Mouse (Mus musculus) embryo, embryonic 10 days (tissue): ENCODE data around the gene Clmp.
"Not testable (repeated sequence)": the region's sequence is repeated elsewhere in the genome, so short reads cannot be mapped to it uniquely, and the experiment has no call there.

ENCODE experiments used
- DNase-seq: peaks from one replicate; pipeline ENCODE4 v3.0.0-alpha.2; 2015; ENCODE audit warnings: low spot score

The Clmp gene

GRCm38 (mm10) chr9:40731591-40732048 is 45.9 kb downstream of the Clmp start:
- peak; percentile 62 for DNase-seq

GRCm38 (mm10) chr9:40732302-40732701 is 46.5 kb downstream of the Clmp start:
- DNase-seq: no peak

GRCm38 (mm10) chr9:40737117-40737516 is 51.4 kb downstream of the Clmp start:
- no peak for DNase-seq

- no peak for DNase-seq
Measured at GRCm38 (mm10) chr9:40743525-40744034, 57.8 kb downstream of the Clmp start.

GRCm38 (mm10) chr9:40744233-40744632 is 58.5 kb downstream of the Clmp start:
- no peak for DNase-seq

- no peak for DNase-seq
Measured at GRCm38 (mm10) chr9:40746796-40747195, 61.0 kb downstream of the Clmp start.

GRCm38 (mm10) chr9:40747249-40747648 is 61.5 kb downstream of the Clmp start:
- DNase-seq: no peak

- peak; percentile 72 for DNase-seq
Measured at GRCm38 (mm10) chr9:40749832-40750620, 64.3 kb downstream of the Clmp start.

GRCm38 (mm10) chr9:40751749-40752148 is 66.0 kb downstream of the Clmp start:
- peak; percentile 47 for DNase-seq

- DNase-seq: peak; percentile 89
Measured at GRCm38 (mm10) chr9:40756401-40756800, 70.6 kb downstream of the Clmp start.

GRCm38 (mm10) chr9:40757105-40757626 is 71.4 kb downstream of the Clmp start:
- DNase-seq: peak; percentile 81

- peak; percentile 87 for DNase-seq
Measured at GRCm38 (mm10) chr9:40757685-40758270, 72.0 kb downstream of the Clmp start.

GRCm38 (mm10) chr9:40762354-40762753 is 76.6 kb downstream of the Clmp start:
- no peak for DNase-seq

- no peak for DNase-seq
Measured at GRCm38 (mm10) chr9:40764887-40765580, 79.3 kb downstream of the Clmp start.

- DNase-seq: no peak
Measured at GRCm38 (mm10) chr9:40765581-40765940, 79.8 kb downstream of the Clmp start.

GRCm38 (mm10) chr9:40766058-40766605 is 80.4 kb downstream of the Clmp start:
- no peak for DNase-seq

- DNase-seq: no peak
Measured at GRCm38 (mm10) chr9:40767946-40768345, 82.2 kb downstream of the Clmp start.

GRCm38 (mm10) chr9:40772246-40772645 is 86.5 kb downstream of the Clmp start:
- DNase-seq: no peak

GRCm38 (mm10) chr9:40773142-40773541 is 87.4 kb downstream of the Clmp start:
- not testable (repeated sequence) for DNase-seq

GRCm38 (mm10) chr9:40773869-40774268 is 88.1 kb downstream of the Clmp start:
- no peak for DNase-seq

- DNase-seq: no peak
Measured at GRCm38 (mm10) chr9:40776044-40776443, 90.3 kb downstream of the Clmp start.
